Mouse (Mus musculus): ENCODE data around the gene Aplp2. TPM values are rescaled to one million over a fixed set of nuclear protein-coding genes. Genes with fewer than 3 reads are reported as not detected.

The Aplp2 gene
- polyA plus RNA-seq, 1 experiment from 2014 or later: 422 TPM

- Histone ChIP-seq H3K27me3 (ENCODE audit: control insufficient read depth, insufficient read depth, low read length) (no peaks in the 10 kb centered on the region), H3K4me3 (ENCODE audit: low read length) (no peak overlapping the region), H3K9me3 (replicated peaks; ENCODE audit: control insufficient read depth, low read length) (no peaks in the 10 kb centered on the region), H3K27ac (ENCODE audit: low read length) (no peak overlapping the region), H3K9ac (ENCODE audit: low read length) (no peak overlapping the region), H3K4me1 (ENCODE audit: control insufficient read depth, insufficient read depth, low read length) (peaks cover 7% of the 10 kb centered on the region), H3K36me3 (ENCODE audit: control insufficient read depth, insufficient read depth) (no peaks in the 10 kb centered on the region), H3K4me2 (ENCODE audit: low read depth, low read length) (no peak overlapping the region)
- no peak for ATAC-seq (replicated peaks; ENCODE audit: extremely low read depth, insufficient read depth, low FRiP score)
- WGBS: 69% methylated on average over 5 of the region's 5 CpGs
Observed at GRCm38 (mm10) chr9:31236079-31236478, 24.5 kb upstream of the Aplp2 start.

GRCm38 (mm10) chr9:31235489-31235888, 23.9 kb upstream of the Aplp2 start:
- no peak for ATAC-seq (replicated peaks; ENCODE audit: extremely low read depth, insufficient read depth, low FRiP score)
- no peak overlapping the region for H3K4me2 ChIP-seq (ENCODE audit: low read depth, low read length)
- 75% methylated on average over 9 of the region's 9 CpGs for WGBS
- no peaks in the 10 kb centered on the region for H3K9me3 ChIP-seq (replicated peaks; ENCODE audit: control insufficient read depth, low read length)
- no peak overlapping the region for H3K27ac ChIP-seq (ENCODE audit: low read length)
- H3K36me3 ChIP-seq (ENCODE audit: control insufficient read depth, insufficient read depth): no peaks in the 10 kb centered on the region
- peaks cover 4% of the 10 kb centered on the region for H3K4me1 ChIP-seq (ENCODE audit: control insufficient read depth, insufficient read depth, low read length)
- H3K4me3 ChIP-seq (ENCODE audit: low read length): no peak overlapping the region
- H3K9ac ChIP-seq (ENCODE audit: low read length): no peak overlapping the region
- H3K27me3 ChIP-seq (ENCODE audit: control insufficient read depth, insufficient read depth, low read length): no peaks in the 10 kb centered on the region

GRCm38 (mm10) chr9:31235030-31235429, 23.4 kb upstream of the Aplp2 start:
- Histone ChIP-seq H3K36me3 (ENCODE audit: control insufficient read depth, insufficient read depth) (no peaks in the 10 kb centered on the region), H3K4me2 (ENCODE audit: low read depth, low read length) (no peak overlapping the region), H3K27ac (ENCODE audit: low read length) (no peak overlapping the region), H3K9ac (ENCODE audit: low read length) (no peak overlapping the region), H3K4me3 (ENCODE audit: low read length) (no peak overlapping the region), H3K9me3 (replicated peaks; ENCODE audit: control insufficient read depth, low read length) (no peaks in the 10 kb centered on the region), H3K27me3 (ENCODE audit: control insufficient read depth, insufficient read depth, low read length) (no peaks in the 10 kb centered on the region), H3K4me1 (ENCODE audit: control insufficient read depth, insufficient read depth, low read length) (peaks cover 4% of the 10 kb centered on the region)
- ATAC-seq (replicated peaks; ENCODE audit: extremely low read depth, insufficient read depth, low FRiP score): no peak
- WGBS: 52% methylated on average over 4 of the region's 4 CpGs

- WGBS: 62% methylated on average over 8 of the region's 8 CpGs
- H3K9me3 ChIP-seq (replicated peaks; ENCODE audit: control insufficient read depth, low read length): no peaks in the 10 kb centered on the region
- peaks cover 10% of the 10 kb centered on the region for H3K4me1 ChIP-seq (ENCODE audit: control insufficient read depth, insufficient read depth, low read length)
- no peaks in the 10 kb centered on the region for H3K27me3 ChIP-seq (ENCODE audit: control insufficient read depth, insufficient read depth, low read length)
- no peaks in the 10 kb centered on the region for H3K36me3 ChIP-seq (ENCODE audit: control insufficient read depth, insufficient read depth)
- H3K9ac ChIP-seq (ENCODE audit: low read length): no peak overlapping the region
- H3K4me2 ChIP-seq (ENCODE audit: low read depth, low read length): no peak overlapping the region
- H3K4me3 ChIP-seq (ENCODE audit: low read length): no peak overlapping the region
- ATAC-seq (replicated peaks; ENCODE audit: extremely low read depth, insufficient read depth, low FRiP score): no peak
- H3K27ac ChIP-seq (ENCODE audit: low read length): no peak overlapping the region
Observed at GRCm38 (mm10) chr9:31226541-31226940, 14.9 kb upstream of the Aplp2 start.

GRCm38 (mm10) chr9:31225808-31226207, 14.2 kb upstream of the Aplp2 start:
- no peak overlapping the region for H3K4me3 ChIP-seq (ENCODE audit: low read length)
- no peaks in the 10 kb centered on the region for H3K9me3 ChIP-seq (replicated peaks; ENCODE audit: control insufficient read depth, low read length)
- no peak overlapping the region for H3K4me2 ChIP-seq (ENCODE audit: low read depth, low read length)
- WGBS: 54% methylated on average over 11 of the region's 11 CpGs
- ATAC-seq (replicated peaks; ENCODE audit: extremely low read depth, insufficient read depth, low FRiP score): peak; percentile 85
- H3K27ac ChIP-seq (ENCODE audit: low read length): peak overlapping the region; percentile 39; the same call in 1 of the 2 replicates
- H3K9ac ChIP-seq (ENCODE audit: low read length): no peak overlapping the region
- no peaks in the 10 kb centered on the region for H3K27me3 ChIP-seq (ENCODE audit: control insufficient read depth, insufficient read depth, low read length)
- H3K4me1 ChIP-seq (ENCODE audit: control insufficient read depth, insufficient read depth, low read length): peaks cover 10% of the 10 kb centered on the region
- H3K36me3 ChIP-seq (ENCODE audit: control insufficient read depth, insufficient read depth): no peaks in the 10 kb centered on the region

GRCm38 (mm10) chr9:31223475-31223874, 11.9 kb upstream of the Aplp2 start:
- Histone ChIP-seq H3K9ac (ENCODE audit: low read length) (no peak overlapping the region), H3K4me1 (ENCODE audit: control insufficient read depth, insufficient read depth, low read length) (peaks cover 6% of the 10 kb centered on the region), H3K27me3 (ENCODE audit: control insufficient read depth, insufficient read depth, low read length) (no peaks in the 10 kb centered on the region), H3K4me3 (ENCODE audit: low read length) (no peak overlapping the region), H3K4me2 (ENCODE audit: low read depth, low read length) (no peak overlapping the region), H3K36me3 (ENCODE audit: control insufficient read depth, insufficient read depth) (no peaks in the 10 kb centered on the region), H3K27ac (ENCODE audit: low read length) (no peak overlapping the region), H3K9me3 (replicated peaks; ENCODE audit: control insufficient read depth, low read length) (no peaks in the 10 kb centered on the region)
- WGBS: 52% methylated on average over 4 of the region's 4 CpGs
- no peak for ATAC-seq (replicated peaks; ENCODE audit: extremely low read depth, insufficient read depth, low FRiP score)

- H3K36me3 ChIP-seq (ENCODE audit: control insufficient read depth, insufficient read depth): no peaks in the 10 kb centered on the region
- H3K9ac ChIP-seq (ENCODE audit: low read length): no peak overlapping the region
- no peak overlapping the region for H3K4me3 ChIP-seq (ENCODE audit: low read length)
- H3K4me1 ChIP-seq (ENCODE audit: control insufficient read depth, insufficient read depth, low read length): peaks cover 6% of the 10 kb centered on the region
- H3K4me2 ChIP-seq (ENCODE audit: low read depth, low read length): peak overlapping the region; percentile 12; the same call in 1 of the 2 replicates
- ATAC-seq (replicated peaks; ENCODE audit: extremely low read depth, insufficient read depth, low FRiP score): 0 out of 2 replicates have a peak, but pooled peaks have one; percentile 43
- peak overlapping the region; percentile 61 for H3K27ac ChIP-seq (ENCODE audit: low read length)
- H3K9me3 ChIP-seq (replicated peaks; ENCODE audit: control insufficient read depth, low read length): no peaks in the 10 kb centered on the region
- WGBS: 33% methylated on average over 10 of the region's 10 CpGs
- no peaks in the 10 kb centered on the region for H3K27me3 ChIP-seq (ENCODE audit: control insufficient read depth, insufficient read depth, low read length)
Observed at GRCm38 (mm10) chr9:31221170-31221569, 9.6 kb upstream of the Aplp2 start.

GRCm38 (mm10) chr9:31217631-31218380, 6.2 kb upstream of the Aplp2 start:
- no peak overlapping the region for H3K4me2 ChIP-seq (ENCODE audit: low read depth, low read length)
- no peak overlapping the region for H3K27ac ChIP-seq (ENCODE audit: low read length)
- WGBS: 47% methylated on average over 7 of the region's 7 CpGs
- H3K9me3 ChIP-seq (replicated peaks; ENCODE audit: control insufficient read depth, low read length): no peaks in the 10 kb centered on the region
- no peak overlapping the region for H3K9ac ChIP-seq (ENCODE audit: low read length)
- no peaks in the 10 kb centered on the region for H3K36me3 ChIP-seq (ENCODE audit: control insufficient read depth, insufficient read depth)
- H3K4me1 ChIP-seq (ENCODE audit: control insufficient read depth, insufficient read depth, low read length): peaks cover under 1% of the 10 kb centered on the region
- H3K4me3 ChIP-seq (ENCODE audit: low read length): no peak overlapping the region
- H3K27me3 ChIP-seq (ENCODE audit: control insufficient read depth, insufficient read depth, low read length): no peaks in the 10 kb centered on the region
- no peak for ATAC-seq (replicated peaks; ENCODE audit: extremely low read depth, insufficient read depth, low FRiP score)

- H3K36me3 ChIP-seq (ENCODE audit: control insufficient read depth, insufficient read depth): no peaks in the 10 kb centered on the region
- peak overlapping the region; percentile 85 for H3K27ac ChIP-seq (ENCODE audit: low read length)
- WGBS: 40% methylated on average over 12 of the region's 12 CpGs
- ATAC-seq (replicated peaks; ENCODE audit: extremely low read depth, insufficient read depth, low FRiP score): no peak
- no peaks in the 10 kb centered on the region for H3K27me3 ChIP-seq (ENCODE audit: control insufficient read depth, insufficient read depth, low read length)
- no peaks in the 10 kb centered on the region for H3K9me3 ChIP-seq (replicated peaks; ENCODE audit: control insufficient read depth, low read length)
- peak overlapping the region; percentile 99 for H3K4me3 ChIP-seq (ENCODE audit: low read length)
- peak overlapping the region; percentile 78 for H3K9ac ChIP-seq (ENCODE audit: low read length)
- peaks cover 16% of the 10 kb centered on the region for H3K4me1 ChIP-seq (ENCODE audit: control insufficient read depth, insufficient read depth, low read length)
- peak overlapping the region; percentile 93 for H3K4me2 ChIP-seq (ENCODE audit: low read depth, low read length)
Observed at GRCm38 (mm10) chr9:31212500-31213008, 939 bp upstream of the Aplp2 start.

Data from heart, embryonic 16.5 days (tissue).